Mouse (Mus musculus) E14TG2a.4 (cell line): ENCODE measurements around the gene AC131692.1.

Experiments used
- H3K27me3 ChIP-seq: 2 replicates; pipeline ENCODE4 v1.6.1; 2014; ENCODE audit warnings: low read length, control low read depth; ENCODE audit not compliant: insufficient read depth
- H3K36me3 ChIP-seq: 2 replicates; pipeline ENCODE4 v1.6.1; 2014; ENCODE audit warnings: low read length, control low read depth; ENCODE audit not compliant: insufficient read depth
- H3K4me1 ChIP-seq: replicated peaks from 2 replicates; pipeline ENCODE4 v1.6.1; 2014; ENCODE audit warnings: low read depth, low read length, control low read depth
- H3K4me3 ChIP-seq: replicated peaks from 2 replicates; pipeline ENCODE4 v1.5.1; 2014; ENCODE audit warnings: mild to moderate bottlenecking, low read length
- H3K9me3 ChIP-seq: 2 replicates; pipeline ENCODE4 v1.6.1; 2014; ENCODE audit warnings: low read length, control low read depth
- CTCF ChIP-seq: conservative IDR thresholded peaks from 2 replicates; pipeline ENCODE4 v1.5.1; 2014; ENCODE audit warnings: low read length
- NANOG ChIP-seq: IDR thresholded peaks from 2 replicates; pipeline ENCODE4 v1.6.1; 2014; ENCODE audit warnings: borderline replicate concordance, low read length, mixed read lengths
- POU5F1 ChIP-seq: IDR thresholded peaks from 2 replicates; pipeline ENCODE4 v1.6.1; 2014; ENCODE audit warnings: low read length, borderline replicate concordance

The AC131692.1 gene

GRCm38 (mm10) chr19:6102169-6102853 is 8.1 kb downstream of the AC131692.1 start:
- Histone ChIP-seq H3K9me3 (no peaks in the 10 kb centered on the region), H3K36me3 (peaks cover 59% of the 10 kb centered on the region), H3K4me3 (no peak overlapping the region), H3K27me3 (no peaks in the 10 kb centered on the region), H3K4me1 (peaks cover 53% of the 10 kb centered on the region)
- TF ChIP-seq NANOG = no peak
- TF ChIP-seq POU5F1 = no peak
- TF ChIP-seq CTCF = no peak

- peaks cover 54% of the 10 kb centered on the region for H3K36me3 ChIP-seq
- H3K9me3 ChIP-seq = no peaks in the 10 kb centered on the region
- H3K27me3 ChIP-seq = no peaks in the 10 kb centered on the region
- TF ChIP-seq POU5F1 (no peak), CTCF (no peak), NANOG (no peak)
- H3K4me3 ChIP-seq = no peak overlapping the region
- peaks cover 57% of the 10 kb centered on the region for H3K4me1 ChIP-seq
These were observed 10.3 kb downstream of the AC131692.1 start for GRCm38 (mm10) chr19:6104476-6104875.

DNA sequence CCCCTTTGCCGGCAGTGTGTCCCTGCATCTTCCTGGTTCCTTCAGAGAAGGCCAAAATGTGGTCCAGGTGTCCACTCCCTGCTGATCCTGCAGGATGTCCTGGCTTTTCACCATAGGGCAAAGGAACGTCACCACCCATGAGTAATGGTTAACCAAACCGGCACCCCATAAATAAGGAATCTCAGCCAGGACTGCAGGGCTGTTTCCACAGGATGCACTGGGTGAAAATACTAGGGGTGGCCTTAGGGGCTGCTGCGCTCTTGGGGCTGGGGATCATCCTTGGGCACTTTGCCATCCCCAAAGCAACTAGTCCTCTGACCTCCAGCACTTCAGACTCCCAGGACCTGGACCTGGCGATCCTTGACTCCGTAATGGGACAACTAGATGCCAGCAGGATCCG is 11.4 kb downstream of the AC131692.1 start, which contains the start of gene Naaladl1:
TSS of gene Naaladl1 (plus strand) at position 197 of the 400 bp plus-strand sequence.
- H3K36me3 ChIP-seq = peaks cover 48% of the 10 kb centered on the region
- H3K4me3 ChIP-seq = no peak within 1 kb of the TSS
- peaks cover 47% of the 10 kb centered on the region for H3K4me1 ChIP-seq
- H3K27me3 ChIP-seq = no peaks in the 10 kb centered on the region
- TF ChIP-seq NANOG = no peak
- no peak for TF ChIP-seq POU5F1
- TF ChIP-seq CTCF = no peak
- no peaks in the 10 kb centered on the region for H3K9me3 ChIP-seq

GRCm38 (mm10) chr19:6113116-6113515 is 18.9 kb downstream of the AC131692.1 start:
- TF ChIP-seq POU5F1 = no peak
- TF ChIP-seq NANOG = no peak
- no peak for TF ChIP-seq CTCF
- Histone ChIP-seq H3K9me3 (no peaks in the 10 kb centered on the region), H3K4me1 (peaks cover 40% of the 10 kb centered on the region), H3K4me3 (no peak overlapping the region), H3K27me3 (no peaks in the 10 kb centered on the region), H3K36me3 (peaks cover 76% of the 10 kb centered on the region)

- H3K4me3 ChIP-seq = peak overlapping the region; percentile 95
- H3K36me3 ChIP-seq = peaks cover 63% of the 10 kb centered on the region
- TF ChIP-seq POU5F1 (no peak), CTCF (no peak), NANOG (no peak)
- H3K27me3 ChIP-seq = no peaks in the 10 kb centered on the region
- H3K4me1 ChIP-seq = peaks cover 61% of the 10 kb centered on the region
- no peaks in the 10 kb centered on the region for H3K9me3 ChIP-seq
These were observed 22.1 kb downstream of the AC131692.1 start for GRCm38 (mm10) chr19:6116113-6116850.

- H3K27me3 ChIP-seq = no peaks in the 10 kb centered on the region
- H3K9me3 ChIP-seq = no peaks in the 10 kb centered on the region
- H3K4me1 ChIP-seq = peaks cover 73% of the 10 kb centered on the region
- peak overlapping the region; percentile 95 for H3K4me3 ChIP-seq
- no peak for TF ChIP-seq NANOG
- no peak for TF ChIP-seq CTCF
- TF ChIP-seq POU5F1 = no peak
- H3K36me3 ChIP-seq = peaks cover 51% of the 10 kb centered on the region
These were observed 23.2 kb downstream of the AC131692.1 start for GRCm38 (mm10) chr19:6117346-6117985.

DNA sequence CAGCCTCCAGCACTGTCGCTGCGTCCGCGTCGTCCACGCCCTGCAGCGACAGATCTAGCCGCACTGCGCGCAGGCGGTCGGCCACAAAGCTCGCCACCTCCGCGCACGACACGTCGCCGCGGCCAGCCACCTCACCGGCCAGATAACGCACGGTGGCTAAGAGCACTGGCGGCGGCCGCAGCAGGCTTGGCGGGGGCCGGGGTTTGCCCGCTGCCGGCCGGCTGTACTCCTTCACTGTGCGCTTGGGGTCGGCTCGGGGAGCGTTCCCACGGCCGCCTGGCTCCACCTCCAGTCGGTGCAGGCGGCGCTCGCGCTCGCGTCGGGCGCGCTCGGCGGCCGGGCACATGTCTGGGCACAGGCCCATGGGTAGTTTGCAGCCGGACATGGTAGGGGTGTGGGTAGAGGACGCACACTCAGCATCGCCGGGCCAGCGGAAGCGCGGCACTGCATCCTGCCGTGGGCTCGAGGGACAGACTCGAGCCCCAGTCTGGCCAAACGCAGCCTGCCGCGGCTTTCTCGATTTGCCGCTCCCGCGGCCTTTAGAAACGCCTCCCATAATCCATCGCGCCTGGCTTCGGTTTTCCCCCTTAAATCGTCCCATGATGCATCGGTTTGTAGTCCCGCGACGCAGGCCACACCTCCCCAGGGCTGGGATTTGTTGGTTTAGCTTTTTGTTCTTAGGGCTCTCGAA is 23.9 kb downstream of the AC131692.1 start, which contains the start of gene Sac3d1:
TSS of gene Sac3d1 (minus strand) at position 665 of the 691 bp plus-strand sequence.
- H3K36me3 ChIP-seq = peaks cover 44% of the 10 kb centered on the region
- H3K9me3 ChIP-seq = no peaks in the 10 kb centered on the region
- peaks cover 78% of the 10 kb centered on the region for H3K4me1 ChIP-seq
- peak within 1 kb of the TSS; percentile 95 for H3K4me3 ChIP-seq
- no peaks in the 10 kb centered on the region for H3K27me3 ChIP-seq
- TF ChIP-seq CTCF = no peak
- TF ChIP-seq NANOG = no peak
- no peak for TF ChIP-seq POU5F1

DNA sequence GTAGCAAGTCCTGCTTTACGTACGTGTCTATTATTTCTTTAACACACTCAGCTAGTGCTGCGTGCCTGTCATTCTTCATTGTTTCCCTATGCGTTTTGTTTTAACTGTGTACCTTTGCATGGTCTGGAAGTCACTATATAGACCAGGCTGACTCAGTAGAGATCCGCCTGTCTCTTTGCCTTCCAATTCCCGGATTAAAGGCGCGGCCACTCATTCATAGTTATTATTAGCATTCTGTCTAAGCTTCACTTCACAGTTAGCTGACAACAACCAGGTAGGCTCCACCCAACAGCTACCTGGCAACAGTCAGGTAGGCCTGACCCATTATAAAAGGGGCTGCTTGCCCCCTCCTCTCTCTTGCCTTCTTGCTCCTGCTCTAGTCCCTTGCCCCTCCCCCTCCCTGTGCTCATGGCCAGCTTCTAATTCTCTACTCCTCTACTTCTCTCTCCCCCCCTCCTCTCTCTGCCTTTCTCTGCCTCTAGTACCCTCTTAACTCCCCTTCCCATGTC is 24.5 kb downstream of the AC131692.1 start:
- peak overlapping the region; percentile 95 for H3K4me3 ChIP-seq
- no peaks in the 10 kb centered on the region for H3K27me3 ChIP-seq
- no peaks in the 10 kb centered on the region for H3K9me3 ChIP-seq
- peaks cover 84% of the 10 kb centered on the region for H3K4me1 ChIP-seq
- H3K36me3 ChIP-seq = peaks cover 38% of the 10 kb centered on the region
- TF ChIP-seq NANOG (no peak), CTCF (no peak), POU5F1 (no peak)
